8 mouse cellular contexts compared by ENCODE assay signal in genomic region chr17:42316612-42316982, GRCm38 (mm10). TPM values are rescaled to one million over a fixed set of nuclear protein-coding genes. Genes with fewer than 3 reads are reported as not detected.
DNase-seq lines count a peak whose midpoint lies in the region; ATAC-seq and TF ChIP-seq lines count a peak whose summit lies in the region.

No protein-coding gene starts in this region.

- peak overlapping the region; percentile 82 for H3K9ac ChIP-seq in hindbrain, embryonic 13.5 days
- no peak overlapping the region for H3K9ac ChIP-seq in liver, embryonic 15.5 days
- no peak overlapping the region; the same call in 1 of the 2 replicates for H3K9ac ChIP-seq in stomach, embryonic 16.5 days (ENCODE audit: low read length)

- TF ChIP-seq CTCF in gastrocnemius, adult 2 months (IDR thresholded peaks at IDR 0.05), result no peak

- peak overlapping the region; percentile 74 for H3K4me3 ChIP-seq in gastrocnemius, adult 2 months
- peak overlapping the region; percentile 68 for H3K4me3 ChIP-seq in hindbrain, embryonic 13.5 days
- no peak overlapping the region for H3K4me3 ChIP-seq in liver, embryonic 15.5 days (replicated peaks)
- H3K4me3 ChIP-seq in stomach, embryonic 16.5 days (replicated peaks; ENCODE audit: low read length), result peak overlapping the region; percentile 57

- H3K9me3 ChIP-seq in hindbrain, embryonic 13.5 days, result no peaks in the 10 kb centered on the region
- no peaks in the 10 kb centered on the region for H3K9me3 ChIP-seq in liver, embryonic 15.5 days (replicated peaks)
- no peaks in the 10 kb centered on the region for H3K9me3 ChIP-seq in stomach, embryonic 16.5 days (replicated peaks; ENCODE audit: control insufficient read depth, low read length)

- peak; percentile 83 for ATAC-seq in hindbrain, embryonic 13.5 days (ENCODE audit: low FRiP score)
- no peak for ATAC-seq in liver, embryonic 15.5 days (ENCODE audit: insufficient read depth)
- ATAC-seq in stomach, embryonic 16.5 days (ENCODE audit: insufficient read depth, low FRiP score), result peak; percentile 13; the same call in 1 of the 2 replicates
- ATAC-seq in megakaryocyte, adult 5-6 weeks (ENCODE audit: poor library complexity, severe bottlenecking), result no peak

- H3K27ac ChIP-seq in gastrocnemius, adult 2 months, result no peak overlapping the region
- H3K27ac ChIP-seq in hindbrain, embryonic 13.5 days, result peak overlapping the region; percentile 80
- H3K27ac ChIP-seq in liver, embryonic 15.5 days (replicated peaks), result no peak overlapping the region
- H3K27ac ChIP-seq in stomach, embryonic 16.5 days (ENCODE audit: low read length), result no peak overlapping the region

- peaks cover 11% of the 10 kb centered on the region; the same call in 1 of the 2 replicates for H3K4me1 ChIP-seq in hindbrain, embryonic 13.5 days (replicated peaks)
- no peaks in the 10 kb centered on the region for H3K4me1 ChIP-seq in liver, embryonic 15.5 days (replicated peaks)
- H3K4me1 ChIP-seq in stomach, embryonic 16.5 days (ENCODE audit: control insufficient read depth, insufficient read depth, low read length), result peaks cover 6% of the 10 kb centered on the region; the same call in 1 of the 2 replicates

- H3K27me3 ChIP-seq in hindbrain, embryonic 13.5 days, result no peaks in the 10 kb centered on the region
- H3K27me3 ChIP-seq in liver, embryonic 15.5 days, result peaks cover 21% of the 10 kb centered on the region
- H3K27me3 ChIP-seq in stomach, embryonic 16.5 days (ENCODE audit: control insufficient read depth, insufficient read depth, low read length), result peaks cover 20% of the 10 kb centered on the region

- peak; percentile 19 for DNase-seq in gastrocnemius, adult 2 months
- DNase-seq in gastrocnemius, postnatal 25 days, result no peak
- DNase-seq in 3134 (ENCODE audit: extremely low read depth, insufficient read length, low spot score), result peak; percentile 34
- DNase-seq in cerebellum, postnatal 36 days, result peak; percentile 68 to 70

- no peaks in the 10 kb centered on the region for H3K36me3 ChIP-seq in hindbrain, embryonic 13.5 days
- no peaks in the 10 kb centered on the region for H3K36me3 ChIP-seq in liver, embryonic 15.5 days (replicated peaks)
- no peaks in the 10 kb centered on the region for H3K36me3 ChIP-seq in stomach, embryonic 16.5 days (ENCODE audit: control insufficient read depth, insufficient read depth, low read length)

- under 1% methylated on average over 21 of the region's 22 CpGs for WGBS in hindbrain, embryonic 13.5 days
- WGBS in liver, embryonic 15.5 days (ENCODE audit: insufficient replicate concordance), result 3% methylated on average over 22 of the region's 22 CpGs
- under 1% methylated on average over 22 of the region's 22 CpGs for WGBS in stomach, embryonic 16.5 days

- peak overlapping the region; percentile 83 for H3K4me2 ChIP-seq in hindbrain, embryonic 13.5 days
- H3K4me2 ChIP-seq in liver, embryonic 15.5 days, result peak overlapping the region; percentile 46; the same call in 1 of the 2 replicates
- H3K4me2 ChIP-seq in stomach, embryonic 16.5 days (ENCODE audit: low read depth, low read length), result peak overlapping the region; percentile 94

- intact Hi-C loops in gastrocnemius, adult 2 months (cut with DNase I), result no loop called here

RNA-seq across cellular contexts. Expression of gene Ptchd4, which starts 0.8 kb away (rescaled TPM):
- not detected for total RNA-seq in gastrocnemius, adult 2 months (2021)
- total RNA-seq in gastrocnemius, postnatal 25 days (2021), result under 1 TPM in 1 of 2 experiments, not detected in 1; 0.13 TPM
- 9.9 and 10.5 TPM in 2 replicates for polyA plus RNA-seq in hindbrain, embryonic 13.5 days (2015; fragmentation: Nextera tagmentation; extraction: Ambion mirVana)
- not detected in 2 replicates for polyA plus RNA-seq in liver, embryonic 15.5 days (2015; fragmentation: Nextera tagmentation; extraction: Ambion mirVana)
- 0.39 and 0.50 TPM in 2 replicates for polyA plus RNA-seq in stomach, embryonic 16.5 days (2015; fragmentation: Nextera tagmentation; extraction: Ambion mirVana)
- total RNA-seq in megakaryocyte, adult 5-6 weeks (2015), result not detected in 2 replicates
- total RNA-seq in megakaryocyte, adult 5-6 weeks (2017), result not detected in 2 replicates

Comparison
In these comparisons a context has a peak if more than half of its experiments do, and no peak if none do; other contexts are left out.
1. ATAC-seq: peak in hindbrain, embryonic 13.5 days (single experiment) and stomach, embryonic 16.5 days (single experiment); none in liver, embryonic 15.5 days (single experiment) and megakaryocyte, adult 5-6 weeks (single experiment).
2. Peak in every context shown above with its lines, with median percentiles within 50 percentile points of each other: H3K4me2 ChIP-seq.